ENCODE assay signal across 12 mouse cellular contexts in genomic region chr14:76331497-76332335, GRCm38 (mm10).
DNase-seq lines count a peak whose midpoint lies in the region; ATAC-seq lines count a peak whose summit lies in the region.
"Had no signal": no experiment of that assay in that cellular context is flagged by ENCODE, and none has a peak within 500 bp of the region (broad histone marks: within the 10 kb centered on the region; RNA-seq: fewer than 3 reads in every experiment).

No protein-coding gene starts in this region.

- H3K4me3 ChIP-seq in liver, embryonic 11.5 days (ENCODE audit: low read depth, low read length): no peak overlapping the region
- no peak overlapping the region for H3K4me3 ChIP-seq in forebrain, embryonic 13.5 days
- no peak overlapping the region for H3K4me3 ChIP-seq in hindbrain, embryonic 16.5 days (ENCODE audit: low read length)
- H3K4me3 ChIP-seq in neural tube, embryonic 12.5 days: no peak overlapping the region
- H3K4me3 ChIP-seq: embryonic facial prominence, embryonic 12.5 days; heart, embryonic 10.5 days; limb, embryonic 15.5 days had no signal

- DNase-seq in liver, embryonic 11.5 days (ENCODE audit: low spot score): peak; percentile 27
- no peak for DNase-seq in liver
- DNase-seq in heart, adult 18-20 months: no peak
- DNase-seq in layer of hippocampus, adult 11-12 months (ENCODE audit: low spot score): no peak
- DNase-seq in adrenal gland, postnatal 10 days: no peak

- no peak overlapping the region for H3K27ac ChIP-seq in liver, embryonic 11.5 days (ENCODE audit: low read depth, low read length)
- peak overlapping the region; percentile 1; the same call in 1 of the 2 replicates for H3K27ac ChIP-seq in forebrain, embryonic 13.5 days
- H3K27ac ChIP-seq in hindbrain, embryonic 16.5 days (ENCODE audit: low read depth, low read length): no peak overlapping the region
- H3K27ac ChIP-seq in neural tube, embryonic 12.5 days: peak overlapping the region; percentile 32
- H3K27ac ChIP-seq: embryonic facial prominence, embryonic 12.5 days; heart, embryonic 10.5 days; kidney, postnatal 0 days; limb, embryonic 15.5 days had no signal

- H3K9ac ChIP-seq in liver, embryonic 11.5 days (ENCODE audit: low read depth, low read length): no peak overlapping the region
- no peak overlapping the region for H3K9ac ChIP-seq in forebrain, embryonic 13.5 days
- H3K9ac ChIP-seq in hindbrain, embryonic 16.5 days (ENCODE audit: low read depth, low read length): no peak overlapping the region
- H3K9ac ChIP-seq in neural tube, embryonic 12.5 days: no peak overlapping the region
- H3K9ac ChIP-seq: embryonic facial prominence, embryonic 12.5 days; limb, embryonic 15.5 days had no signal

- no peak for ATAC-seq in liver, embryonic 11.5 days (replicated peaks; ENCODE audit: low FRiP score)
- ATAC-seq in forebrain, embryonic 13.5 days: peak; percentile 87
- ATAC-seq in hindbrain, embryonic 16.5 days: peak; percentile 82
- ATAC-seq in neural tube, embryonic 12.5 days (ENCODE audit: low FRiP score, low read depth): peak; percentile 93

- H3K9me3 ChIP-seq in liver, embryonic 11.5 days (ENCODE audit: control insufficient read depth, low read length): no peaks in the 10 kb centered on the region
- no peaks in the 10 kb centered on the region for H3K9me3 ChIP-seq in forebrain, embryonic 13.5 days (replicated peaks)
- H3K9me3 ChIP-seq in hindbrain, embryonic 16.5 days (ENCODE audit: control insufficient read depth, low read length): no peaks in the 10 kb centered on the region; the same call in 1 of the 2 replicates
- H3K9me3 ChIP-seq in neural tube, embryonic 12.5 days: no peaks in the 10 kb centered on the region
- H3K9me3 ChIP-seq: embryonic facial prominence, embryonic 12.5 days; heart, embryonic 10.5 days; limb, embryonic 15.5 days had no signal

- H3K4me1 ChIP-seq in liver, embryonic 11.5 days (replicated peaks; ENCODE audit: control insufficient read depth, insufficient read depth, low read length): no peaks in the 10 kb centered on the region
- peaks cover 12% of the 10 kb centered on the region for H3K4me1 ChIP-seq in forebrain, embryonic 13.5 days
- peaks cover 5% of the 10 kb centered on the region; the same call in 1 of the 2 replicates for H3K4me1 ChIP-seq in hindbrain, embryonic 16.5 days (ENCODE audit: control insufficient read depth, insufficient read depth, low read depth, low read length)
- peaks cover 14% of the 10 kb centered on the region for H3K4me1 ChIP-seq in neural tube, embryonic 12.5 days
- H3K4me1 ChIP-seq: embryonic facial prominence, embryonic 12.5 days; limb, embryonic 15.5 days had no signal

- no peaks in the 10 kb centered on the region for H3K36me3 ChIP-seq in liver, embryonic 11.5 days (ENCODE audit: control insufficient read depth, insufficient read depth, low read length)
- no peaks in the 10 kb centered on the region for H3K36me3 ChIP-seq in forebrain, embryonic 13.5 days (ENCODE audit: poor library complexity, severe bottlenecking)
- H3K36me3 ChIP-seq in hindbrain, embryonic 16.5 days (ENCODE audit: control insufficient read depth, insufficient read depth, low read length): no peaks in the 10 kb centered on the region
- H3K36me3 ChIP-seq in neural tube, embryonic 12.5 days: no peaks in the 10 kb centered on the region
- H3K36me3 ChIP-seq: embryonic facial prominence, embryonic 12.5 days; heart, embryonic 10.5 days; limb, embryonic 15.5 days had no signal

- no peaks in the 10 kb centered on the region for H3K27me3 ChIP-seq in liver, embryonic 11.5 days (replicated peaks; ENCODE audit: control insufficient read depth, insufficient read depth, low read length)
- H3K27me3 ChIP-seq in forebrain, embryonic 13.5 days: no peaks in the 10 kb centered on the region
- no peaks in the 10 kb centered on the region for H3K27me3 ChIP-seq in hindbrain, embryonic 16.5 days (replicated peaks; ENCODE audit: control insufficient read depth, insufficient read depth, low read length)
- no peaks in the 10 kb centered on the region for H3K27me3 ChIP-seq in neural tube, embryonic 12.5 days (replicated peaks)
- H3K27me3 ChIP-seq: embryonic facial prominence, embryonic 12.5 days; limb, embryonic 15.5 days had no signal

- H3K4me2 ChIP-seq in liver, embryonic 11.5 days: no peak overlapping the region
- H3K4me2 ChIP-seq in forebrain, embryonic 13.5 days: no peak overlapping the region; the same call in 1 of the 2 replicates
- peak overlapping the region; percentile 34 for H3K4me2 ChIP-seq in hindbrain, embryonic 16.5 days (ENCODE audit: low read length)
- H3K4me2 ChIP-seq in neural tube, embryonic 12.5 days (replicated peaks): peak overlapping the region; percentile 30; the same call in 1 of the 2 replicates
- H3K4me2 ChIP-seq: embryonic facial prominence, embryonic 12.5 days; limb, embryonic 15.5 days had no signal

- WGBS in liver, embryonic 11.5 days: 69% methylated on average over 11 of the region's 11 CpGs
- 23% methylated on average over 11 of the region's 11 CpGs for WGBS in forebrain, embryonic 13.5 days
- 14% methylated on average over 11 of the region's 11 CpGs for WGBS in hindbrain, embryonic 16.5 days
- WGBS in neural tube, embryonic 12.5 days: 32% methylated on average over 11 of the region's 11 CpGs

Comparison
In these comparisons a context has a peak if more than half of its experiments do, and no peak if none do; other contexts are left out.
1. H3K27ac ChIP-seq: peak in forebrain, embryonic 13.5 days (single experiment) and neural tube, embryonic 12.5 days (single experiment); none in liver, embryonic 11.5 days (single experiment) and hindbrain, embryonic 16.5 days (single experiment).
2. H3K4me2 ChIP-seq: peak in hindbrain, embryonic 16.5 days (single experiment) and neural tube, embryonic 12.5 days (single experiment); none in liver, embryonic 11.5 days (single experiment) and forebrain, embryonic 13.5 days (single experiment).